Mouse (Mus musculus) thymus, postnatal 4 days (tissue): ENCODE results near the gene Lsm4.
A peak's percentile ranks its signal among the peaks of the same experiment; 100 is the strongest.

Experiments used
- DNase-seq: peaks from one replicate; pipeline ENCODE4 v3.0.0; 2021

Lsm4 gene

GRCm38 (mm10) chr8:70650351-70650750 lies 22.7 kb upstream of the Lsm4 start:
- DNase-seq, result peak; percentile 8

GRCm38 (mm10) chr8:70653226-70653625 lies 19.8 kb upstream of the Lsm4 start:
- DNase-seq, result peak; percentile 78

- peak; percentile 8 for DNase-seq
These were observed 18.9 kb upstream of the Lsm4 start for GRCm38 (mm10) chr8:70654121-70654520.

GRCm38 (mm10) chr8:70655469-70655868 lies 17.6 kb upstream of the Lsm4 start:
- DNase-seq, result no peak

- peak; percentile 7 for DNase-seq
These were observed 16.8 kb upstream of the Lsm4 start for GRCm38 (mm10) chr8:70656193-70656790.

GRCm38 (mm10) chr8:70657214-70657613 lies 15.8 kb upstream of the Lsm4 start:
- DNase-seq, result no peak

- no peak for DNase-seq
These were observed 15.3 kb upstream of the Lsm4 start for GRCm38 (mm10) chr8:70657739-70658138.

- DNase-seq, result peak; percentile 8
These were observed 14.0 kb upstream of the Lsm4 start for GRCm38 (mm10) chr8:70658897-70659603.

- peak; percentile 96 for DNase-seq
These were observed 13.3 kb upstream of the Lsm4 start for GRCm38 (mm10) chr8:70659604-70660272.

- peak; percentile 63 for DNase-seq
These were observed 12.7 kb upstream of the Lsm4 start, which contains the start of gene Pgpep1 for GRCm38 (mm10) chr8:70660273-70660725. TSS of gene Pgpep1 (minus strand) at chr8:70660388.

GRCm38 (mm10) chr8:70663691-70664090 lies 9.4 kb upstream of the Lsm4 start:
- DNase-seq, result no peak

- DNase-seq, result no peak
These were observed 8.4 kb upstream of the Lsm4 start for GRCm38 (mm10) chr8:70664631-70665030.

- no peak for DNase-seq
These were observed 7.4 kb upstream of the Lsm4 start for GRCm38 (mm10) chr8:70665599-70665998.

- peak; percentile 57 for DNase-seq
These were observed 6.0 kb upstream of the Lsm4 start for GRCm38 (mm10) chr8:70667071-70667470.

- DNase-seq, result no peak
These were observed 1.3 kb upstream of the Lsm4 start for GRCm38 (mm10) chr8:70671615-70672324.

- DNase-seq, result no peak
These were observed 546 bp upstream of the Lsm4 start for GRCm38 (mm10) chr8:70672325-70673078.

GRCm38 (mm10) chr8:70674109-70674508 lies 1.1 kb downstream of the Lsm4 start:
- DNase-seq, result no peak

- no peak for DNase-seq
These were observed 1.7 kb downstream of the Lsm4 start for GRCm38 (mm10) chr8:70674716-70675115.

- peak; percentile 71 for DNase-seq
These were observed 2.3 kb downstream of the Lsm4 start for GRCm38 (mm10) chr8:70675336-70675735.

GRCm38 (mm10) chr8:70677451-70678080 lies 4.5 kb downstream of the Lsm4 start:
- no peak for DNase-seq

GRCm38 (mm10) chr8:70678679-70679078 lies 5.6 kb downstream of the Lsm4 start:
- no peak for DNase-seq

GRCm38 (mm10) chr8:70679404-70679803 lies 6.4 kb downstream of the Lsm4 start:
- DNase-seq, result no peak
